Mouse (Mus musculus): ENCODE data around the gene Ap1ar.

Gene Ap1ar

GRCm38 (mm10) chr3:127841926-127842325, 4.6 kb upstream of the Ap1ar start:
- no peak for DNase-seq (ENCODE audit: low read depth)

- no peak for DNase-seq (ENCODE audit: low read depth)
Measured at GRCm38 (mm10) chr3:127837972-127838644, 785 bp upstream of the Ap1ar start.

GRCm38 (mm10) chr3:127836798-127837153, 547 bp downstream of the Ap1ar start:
- DNase-seq (ENCODE audit: low read depth), result no peak

- no peak for DNase-seq (ENCODE audit: low read depth)
Measured at GRCm38 (mm10) chr3:127835594-127835993, 1.7 kb downstream of the Ap1ar start.

- no peak for DNase-seq (ENCODE audit: low read depth)
Measured at GRCm38 (mm10) chr3:127834040-127834439, 3.3 kb downstream of the Ap1ar start.

GRCm38 (mm10) chr3:127831079-127831478, 6.2 kb downstream of the Ap1ar start:
- no peak for DNase-seq (ENCODE audit: low read depth)

- no peak for DNase-seq (ENCODE audit: low read depth)
Measured at GRCm38 (mm10) chr3:127830183-127830582, 7.1 kb downstream of the Ap1ar start.

GRCm38 (mm10) chr3:127827123-127827522, 10.2 kb downstream of the Ap1ar start:
- DNase-seq (ENCODE audit: low read depth), result no peak

- DNase-seq (ENCODE audit: low read depth), result no peak
Measured at GRCm38 (mm10) chr3:127826503-127826902, 10.8 kb downstream of the Ap1ar start.

- DNase-seq (ENCODE audit: low read depth), result no peak
Measured at GRCm38 (mm10) chr3:127823886-127824863, 13.1 kb downstream of the Ap1ar start.

GRCm38 (mm10) chr3:127821209-127821608, 16.1 kb downstream of the Ap1ar start:
- DNase-seq (ENCODE audit: low read depth), result no peak

- no peak for DNase-seq (ENCODE audit: low read depth)
Measured at GRCm38 (mm10) chr3:127820400-127820799, 16.9 kb downstream of the Ap1ar start.

GRCm38 (mm10) chr3:127818694-127819663, 18.3 kb downstream of the Ap1ar start:
- no peak for DNase-seq (ENCODE audit: low read depth)

- DNase-seq (ENCODE audit: low read depth), result no peak
Measured at GRCm38 (mm10) chr3:127817120-127817683, 20.1 kb downstream of the Ap1ar start.

- no peak for DNase-seq (ENCODE audit: low read depth)
Measured at GRCm38 (mm10) chr3:127809103-127809502, 28.2 kb downstream of the Ap1ar start.

- no peak for DNase-seq (ENCODE audit: low read depth)
Measured at GRCm38 (mm10) chr3:127807846-127808245, 29.5 kb downstream of the Ap1ar start.

GRCm38 (mm10) chr3:127805991-127806390, 31.3 kb downstream of the Ap1ar start:
- DNase-seq (ENCODE audit: low read depth), result no peak

- no peak for DNase-seq (ENCODE audit: low read depth)
Measured at GRCm38 (mm10) chr3:127805071-127805470, 32.3 kb downstream of the Ap1ar start.

- DNase-seq (ENCODE audit: low read depth), result no peak
Measured at GRCm38 (mm10) chr3:127804439-127804838, 32.9 kb downstream of the Ap1ar start.

- DNase-seq (ENCODE audit: low read depth), result no peak
Measured at GRCm38 (mm10) chr3:127802814-127803213, 34.5 kb downstream of the Ap1ar start.

GRCm38 (mm10) chr3:127801162-127801561, 36.2 kb downstream of the Ap1ar start:
- no peak for DNase-seq (ENCODE audit: low read depth)

- DNase-seq (ENCODE audit: low read depth), result no peak
Measured at GRCm38 (mm10) chr3:127796271-127796670, 41.1 kb downstream of the Ap1ar start.

All from c-Kit-positive CD71-negative TER-119-negative erythroid progenitor cells, embryonic 14.5 days (primary cell).